Mouse (Mus musculus): ENCODE data around the gene Vsir.

DNA sequence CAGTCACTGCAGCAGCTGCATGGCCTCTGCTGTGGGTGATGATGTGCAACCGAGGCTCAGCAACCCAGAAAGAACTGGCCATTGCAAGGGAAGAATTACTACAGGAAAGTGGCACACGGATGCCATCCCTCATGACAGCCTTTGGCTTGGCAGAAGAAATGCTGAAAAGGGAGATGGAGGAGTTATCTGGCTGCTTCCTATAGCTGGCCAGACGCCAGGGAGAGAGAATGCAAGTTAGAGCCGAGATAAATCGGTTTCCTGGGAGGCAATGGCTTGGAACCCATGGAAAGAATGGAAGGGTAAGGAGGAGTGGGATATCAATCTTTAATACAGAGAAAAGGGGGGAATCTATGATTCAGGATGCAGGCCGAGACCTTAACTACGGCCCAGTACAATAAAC lies 48.3 kb downstream of the Vsir start:
- TF ChIP-seq CTCF (IDR thresholded peaks at IDR 0.05) (no peak), POLR2A (IDR thresholded peaks at IDR 0.05; ENCODE audit: insufficient read depth, low read depth, low read length) (no peak)
